Mouse (Mus musculus): ENCODE measurements around the gene Cerkl. TPM values are rescaled to one million over a fixed set of nuclear protein-coding genes. Genes with fewer than 3 reads are reported as not detected.

Cerkl gene
- total RNA-seq, 2 experiments from 2014 or later, result 1.4 to 1.8 TPM

- DNase-seq, result no peak
Observed at GRCm38 (mm10) chr2:79309454-79310118, 147.0 kb downstream of the Cerkl start.

- DNase-seq, result no peak
Observed at GRCm38 (mm10) chr2:79307549-79307948, 149.0 kb downstream of the Cerkl start.

DNA sequence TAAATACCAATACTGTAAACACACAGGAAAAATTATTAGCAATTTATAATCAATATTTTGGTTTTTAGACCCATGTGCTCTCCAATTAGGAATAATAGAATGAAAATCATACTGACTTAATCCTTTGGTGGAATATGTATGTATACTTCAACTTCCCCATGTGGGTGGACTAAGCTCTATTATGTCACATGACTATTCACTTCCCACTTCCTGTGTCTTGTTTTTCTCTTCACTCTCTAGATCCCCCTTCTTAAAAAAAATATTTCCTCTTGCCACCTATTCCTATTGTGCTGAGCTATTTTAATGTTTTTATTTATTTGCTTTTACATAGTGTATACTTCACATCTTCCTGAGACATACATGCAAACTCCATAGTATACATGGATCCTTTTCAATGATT is 154.2 kb downstream of the Cerkl start:
- DNase-seq, result no peak

GRCm38 (mm10) chr2:79292431-79292830 is 164.2 kb downstream of the Cerkl start:
- DNase-seq, result no peak

DNA sequence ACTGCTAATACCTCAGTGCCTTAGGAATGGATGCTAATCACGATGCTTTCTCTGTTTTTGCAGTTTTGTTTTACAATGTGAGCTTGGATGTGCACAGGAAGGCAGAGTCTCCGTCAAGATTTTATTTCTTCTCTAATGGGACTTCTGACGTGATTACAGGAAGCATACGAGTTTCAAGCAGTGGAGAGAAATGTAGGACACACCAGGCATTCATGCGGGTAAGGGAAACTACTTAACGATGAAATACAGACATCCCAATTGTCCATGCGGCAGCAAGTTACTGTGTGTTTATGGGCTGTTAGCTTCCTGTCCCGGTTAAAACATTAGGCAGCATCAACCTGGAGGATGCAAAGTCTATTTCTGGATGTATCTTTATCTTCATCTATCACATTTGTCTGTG is 164.7 kb downstream of the Cerkl start:
- no peak for DNase-seq

GRCm38 (mm10) chr2:79290149-79290548 is 166.4 kb downstream of the Cerkl start:
- DNase-seq, result no peak

- no peak for DNase-seq
Observed at GRCm38 (mm10) chr2:79284206-79284605, 172.4 kb downstream of the Cerkl start.

Other genes with a start within 250 kb of the Cerkl start
- 1 to 10 TPM; 3.2 to 4.0 TPM for gene Itga4, start 201.4 kb downstream of the Cerkl start, total RNA-seq (2021)
- not detected for gene Neurod1, start within 50 bp of the Cerkl start, total RNA-seq (2021)
- 10 to 100 TPM; 23.3 to 27.4 TPM for gene Itprid2, start 178.6 kb upstream of the Cerkl start, total RNA-seq (2021)